Mouse (Mus musculus) adrenal gland, adult (tissue): ENCODE data around the gene Iah1.

Experiments
- DNase-seq, 2 experiments: peaks; one replicate each; pipeline ENCODE4 v3.0.0; 2022 to 2023; ENCODE audit warnings: low spot score in 1 of 2; ENCODE audit not compliant: inconsistent age in 2 of 2

The Iah1 gene

DNA sequence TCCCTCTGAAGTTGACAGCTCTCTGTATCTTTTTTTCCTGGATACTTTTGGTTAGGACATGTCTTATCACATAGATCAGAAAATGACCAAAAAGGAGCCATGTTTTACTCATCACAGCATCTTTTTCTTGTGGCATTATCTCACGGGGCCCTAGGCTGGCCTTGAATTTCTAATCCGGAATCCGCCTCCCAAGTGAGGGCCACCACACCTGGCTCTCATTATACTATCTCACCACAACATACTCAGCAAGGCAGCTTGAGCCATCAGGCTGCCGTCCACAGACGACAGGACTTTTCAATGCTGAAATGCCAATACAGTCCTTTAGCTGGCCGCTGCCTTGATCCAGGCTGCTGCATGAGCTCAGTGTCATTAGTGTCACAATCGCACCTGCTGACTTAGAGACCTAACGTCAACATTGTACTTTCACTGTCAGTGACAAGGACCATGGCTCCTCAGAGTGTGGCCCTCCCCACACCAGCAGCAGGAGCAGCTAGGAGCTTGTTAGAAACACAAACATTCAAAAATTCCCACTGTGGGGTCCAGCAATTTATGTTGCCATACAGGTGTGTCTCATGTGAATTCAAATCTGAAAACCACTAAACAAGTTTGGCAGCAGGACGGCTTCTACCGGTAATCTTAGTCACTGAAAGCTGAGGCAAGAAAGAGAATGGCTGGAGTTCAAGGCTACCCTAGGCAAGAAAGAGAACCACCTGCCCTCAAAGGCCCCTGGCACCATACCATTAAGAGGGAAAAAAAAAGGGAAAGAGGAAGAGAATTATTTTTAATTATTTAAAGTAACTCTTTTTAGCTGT, 48.6 kb downstream of the Iah1 start:
- peak in 1 of 2 experiments; percentile 29 for DNase-seq

DNA sequence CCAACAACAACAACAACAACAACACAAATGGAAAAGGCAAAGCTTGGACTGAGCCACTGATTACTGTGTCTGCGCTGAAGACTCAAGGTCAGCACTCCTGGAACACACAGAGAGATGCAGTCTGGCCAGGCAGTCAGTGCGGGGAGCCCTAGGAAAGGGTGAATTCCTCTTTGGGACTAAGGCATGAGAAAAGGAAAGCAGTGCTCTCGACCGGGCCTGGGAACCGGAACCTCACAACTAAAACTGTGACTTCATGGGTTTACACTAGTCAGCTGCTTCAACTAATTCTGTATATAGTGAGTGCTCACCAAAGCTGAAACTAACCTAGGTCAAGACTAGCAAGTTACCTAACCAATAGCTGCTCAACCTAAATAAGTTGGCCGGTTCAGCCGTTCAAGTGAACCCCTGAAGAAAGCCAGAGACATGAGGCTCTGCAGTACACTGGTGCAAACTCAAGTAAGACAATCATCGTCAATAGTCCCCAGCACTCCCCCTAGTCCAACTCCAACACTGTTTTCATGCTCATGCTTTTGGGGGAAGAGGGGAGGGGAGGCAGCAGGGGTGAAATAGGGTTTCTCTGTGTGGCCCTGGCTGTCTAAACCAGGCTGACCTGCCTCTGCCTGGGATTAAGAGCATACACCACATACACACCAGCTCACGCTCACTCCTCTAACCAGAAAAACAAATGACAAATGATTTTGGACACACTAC, 52.3 kb downstream of the Iah1 start:
- DNase-seq: peak; percentile 59 to 70

DNA sequence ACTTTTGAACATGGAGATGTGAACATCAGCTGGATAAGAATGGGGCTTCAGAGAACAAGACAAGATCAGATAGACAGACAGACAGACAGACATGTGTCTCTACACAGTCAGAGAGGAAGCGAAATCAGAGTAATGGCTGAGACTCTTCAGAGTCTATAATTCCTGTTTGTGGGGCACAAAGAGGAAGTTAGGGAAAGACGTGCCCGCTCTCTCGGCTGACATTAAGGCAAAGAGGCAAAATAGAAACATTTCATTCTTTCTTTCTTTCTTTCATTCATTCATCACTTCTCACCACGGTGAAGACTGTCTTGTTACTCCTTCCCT, 52.9 kb downstream of the Iah1 start:
- DNase-seq: peak in 1 of 2 experiments; percentile 28

DNA sequence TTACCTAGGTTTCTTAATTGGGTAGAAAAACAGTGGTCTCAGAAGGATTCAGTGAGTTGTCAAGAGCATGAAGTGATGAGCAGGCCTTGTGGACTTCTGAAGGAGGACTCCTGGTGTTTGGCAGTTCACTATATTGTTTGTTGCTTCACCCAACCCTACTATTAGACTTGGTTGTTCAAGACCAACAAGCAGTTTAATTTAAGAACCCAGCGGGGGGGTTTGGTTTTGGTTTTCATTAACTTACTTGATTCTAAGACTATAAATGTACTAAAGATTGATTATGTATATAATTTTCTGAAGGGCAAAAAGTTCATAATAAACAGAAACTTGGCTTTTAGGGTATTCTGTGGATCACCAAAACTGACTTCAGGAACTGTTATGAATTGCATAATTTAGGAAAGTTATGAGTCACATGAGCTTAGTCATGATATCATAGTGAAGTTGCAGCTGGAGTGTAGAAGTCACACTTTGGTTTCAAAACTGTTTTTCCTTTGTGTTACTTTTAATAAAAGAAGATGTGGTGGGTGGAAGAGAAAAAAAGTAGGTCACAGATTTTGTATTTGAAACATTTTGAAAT, 53.9 kb downstream of the Iah1 start:
- DNase-seq: peak in 1 of 2 experiments; percentile 48

DNA sequence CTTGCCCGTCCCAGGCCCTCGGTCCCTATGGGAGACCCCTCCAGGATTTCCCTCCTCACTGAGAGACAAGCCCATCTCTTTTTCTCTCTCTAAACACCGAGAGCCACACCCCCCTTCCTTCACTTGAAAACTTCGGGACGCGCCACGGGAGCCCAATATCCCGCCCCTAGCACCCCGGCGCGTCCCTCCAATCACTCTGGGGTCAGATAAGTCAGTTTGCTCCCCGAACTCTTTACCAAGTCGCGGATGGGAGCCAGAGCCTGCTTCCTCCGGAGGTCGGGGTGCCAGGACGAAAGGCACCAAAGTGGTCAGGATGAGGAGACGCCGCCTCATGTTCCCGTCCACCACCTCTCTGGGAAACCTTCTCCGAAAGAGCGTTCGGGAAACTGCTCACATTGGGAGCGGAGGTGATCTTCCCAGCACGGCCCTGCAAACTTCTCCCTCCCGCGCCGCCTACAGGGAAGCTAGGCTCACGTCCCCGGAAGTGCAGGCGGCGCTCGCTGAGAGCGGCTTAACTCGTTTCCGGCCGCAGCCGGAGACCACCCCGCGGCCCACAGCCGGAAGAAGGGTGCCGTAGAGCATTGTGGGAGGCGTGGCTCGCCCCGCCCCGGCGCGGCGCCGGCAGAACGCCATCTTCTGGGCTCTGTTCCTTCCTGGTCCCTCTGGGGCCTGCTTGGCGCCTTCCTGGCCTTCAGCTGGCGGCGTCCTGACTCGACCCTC, 57.1 kb downstream of the Iah1 start, which contains the start of gene Adam17:
TSS of gene Adam17 (minus strand) at position 533 of the 720 bp plus-strand sequence.
- DNase-seq: peak; percentile 98 to 99
